Mouse (Mus musculus) myocyte (in vitro differentiated cells): ENCODE data around the gene Rad51ap1. TPM values are rescaled to one million over a fixed set of nuclear protein-coding genes. Genes with fewer than 3 reads are reported as not detected.

Experiments used
- H3K27me3 ChIP-seq: one replicate; pipeline ENCODE4 v1.6.1; 2011; ENCODE audit not compliant: control insufficient read depth, insufficient read depth, insufficient read length
- H3K36me3 ChIP-seq: one replicate; pipeline ENCODE4 v1.6.1; 2011; ENCODE audit not compliant: control insufficient read depth, insufficient read depth
- H3K4me2 ChIP-seq: one replicate; pipeline ENCODE4 v1.6.1; 2011; ENCODE audit warnings: low read depth, control low read depth
- H3K4me3 ChIP-seq: one replicate; pipeline ENCODE4 v1.5.1; 2011; ENCODE audit warnings: mild to moderate bottlenecking, control low read depth, moderate library complexity
- H3K79me2 ChIP-seq: one replicate; pipeline ENCODE4 v1.6.1; 2011; ENCODE audit not compliant: control insufficient read depth, insufficient read depth
- H3ac ChIP-seq: one replicate; pipeline ENCODE4 v1.6.1; 2011; ENCODE audit not compliant: control insufficient read depth, insufficient read length
- CEBPB ChIP-seq: IDR thresholded peaks from 2 replicates; pipeline ENCODE4 v1.6.1; 2011; ENCODE audit warnings: mild to moderate bottlenecking, moderate library complexity; ENCODE audit not compliant: poor library complexity, insufficient read depth, severe bottlenecking
- E2F4 ChIP-seq: IDR thresholded peaks from one replicate; pipeline ENCODE4 v1.6.1; 2011; ENCODE audit warnings: mild to moderate bottlenecking, control low read depth, moderate library complexity; ENCODE audit not compliant: insufficient read depth
- MAX ChIP-seq: IDR thresholded peaks from one replicate; pipeline ENCODE4 v1.6.1; 2011; ENCODE audit warnings: low read depth, mild to moderate bottlenecking, control low read depth
- MYOD1 ChIP-seq, 3 experiments: IDR thresholded peaks; one replicate each; pipeline ENCODE4 v1.6.1; 2011; ENCODE audit warnings: control low read depth in 2 of 3, low read depth in 2 of 3, mild to moderate bottlenecking in 2 of 3, moderate library complexity in 1 of 3; ENCODE audit not compliant: insufficient read length in 2 of 3, control insufficient read depth in 1 of 3
- MYOG ChIP-seq, 3 experiments: IDR thresholded peaks; one replicate each; pipeline ENCODE4 v1.6.1; 2011; ENCODE audit warnings: control low read depth in 2 of 3, low read depth in 2 of 3, mild to moderate bottlenecking in 2 of 3; ENCODE audit not compliant: insufficient read length in 2 of 3, control insufficient read depth in 1 of 3, insufficient read depth in 1 of 3
- POLR2A ChIP-seq: IDR thresholded peaks from one replicate; pipeline ENCODE4 v1.6.1; 2011; ENCODE audit warnings: low read depth, mild to moderate bottlenecking, control low read depth, moderate library complexity; ENCODE audit not compliant: insufficient read length
- POLR2AphosphoS2 ChIP-seq: IDR thresholded peaks from one replicate; pipeline ENCODE4 v1.6.1; 2011; ENCODE audit warnings: low read depth, control low read depth; ENCODE audit not compliant: insufficient read length
- REST ChIP-seq: IDR thresholded peaks from one replicate; pipeline ENCODE4 v1.6.1; 2011; ENCODE audit warnings: mild to moderate bottlenecking, control low read depth, moderate library complexity; ENCODE audit not compliant: insufficient read depth, insufficient read length
- SRF ChIP-seq: IDR thresholded peaks from one replicate; pipeline ENCODE4 v1.6.1; 2011; ENCODE audit warnings: low read depth; ENCODE audit not compliant: control insufficient read depth, insufficient read length
- TCF12 ChIP-seq: IDR thresholded peaks from one replicate; pipeline ENCODE4 v1.6.1; 2011; ENCODE audit warnings: mild to moderate bottlenecking, control low read depth; ENCODE audit not compliant: poor library complexity, insufficient read depth, severe bottlenecking
- TCF3 ChIP-seq: IDR thresholded peaks from one replicate; pipeline ENCODE4 v1.6.1; 2011; ENCODE audit warnings: low read depth, control low read depth; ENCODE audit not compliant: insufficient read length
- USF1 ChIP-seq: IDR thresholded peaks from one replicate; pipeline ENCODE4 v1.6.1; 2011; ENCODE audit warnings: low read depth, mild to moderate bottlenecking, control low read depth, moderate library complexity
- polyA plus RNA-seq: library from polyadenylated mRNA; unstranded; fragments of >200 nt; fragmentation: generic; extraction: Trizol; gene quantifications from one replicate; pipeline ENCODE4 v1.2.1, GENCODE M21; 2012; ENCODE audit warnings: missing spikeins

The Rad51ap1 gene
- polyA plus RNA-seq, 1 experiment: 4.6 TPM

- H3K27me3 ChIP-seq: no peaks in the 10 kb centered on the region
These were observed 23.3 kb upstream of the Rad51ap1 start for GRCm38 (mm10) chr6:126962709-126963108.

GRCm38 (mm10) chr6:126961371-126962018 is 22.1 kb upstream of the Rad51ap1 start:
- H3K27me3 ChIP-seq: no peaks in the 10 kb centered on the region
- H3K36me3 ChIP-seq: peaks cover 17% of the 10 kb centered on the region
- no peak overlapping the region for H3K4me3 ChIP-seq
- H3ac ChIP-seq: no peak overlapping the region
- no peak for TF ChIP-seq TCF12
- TF ChIP-seq USF1: no peak
- TF ChIP-seq TCF3: no peak
- no peak for TF ChIP-seq E2F4
- TF ChIP-seq REST: no peak
- TF ChIP-seq SRF: no peak
- no peak for TF ChIP-seq MYOD1 (IDR thresholded peaks at IDR 0.05; ENCODE audit: control insufficient read depth in 1 of 3, insufficient read length in 2 of 3, low read depth in 2 of 3)
- no peak for TF ChIP-seq CEBPB
- no peak for TF ChIP-seq MAX
- TF ChIP-seq POLR2AphosphoS2: no peak
- no peak for TF ChIP-seq MYOG (IDR thresholded peaks at IDR 0.05; ENCODE audit: control insufficient read depth in 1 of 3, insufficient read depth in 1 of 3, insufficient read length in 2 of 3, low read depth in 2 of 3)
- H3K79me2 ChIP-seq: no peaks in the 10 kb centered on the region
- H3K4me2 ChIP-seq: no peak overlapping the region

More at GRCm38 (mm10) chr6:126962709-126963108, 23.3 kb upstream of the Rad51ap1 start:
- H3K4me2 ChIP-seq: no peak overlapping the region
- no peaks in the 10 kb centered on the region for H3K79me2 ChIP-seq
- peaks cover 14% of the 10 kb centered on the region for H3K36me3 ChIP-seq
- H3K4me3 ChIP-seq: no peak overlapping the region
- H3ac ChIP-seq: no peak overlapping the region
- no peak for TF ChIP-seq POLR2A
- no peak for TF ChIP-seq MYOG (IDR thresholded peaks at IDR 0.05; ENCODE audit: control insufficient read depth in 1 of 3, insufficient read depth in 1 of 3, insufficient read length in 2 of 3, low read depth in 2 of 3)
- TF ChIP-seq SRF: no peak
- TF ChIP-seq TCF3: no peak
- no peak for TF ChIP-seq MAX
- TF ChIP-seq MYOD1 (IDR thresholded peaks at IDR 0.05; ENCODE audit: control insufficient read depth in 1 of 3, insufficient read length in 2 of 3, low read depth in 2 of 3): no peak
- no peak for TF ChIP-seq REST
- TF ChIP-seq POLR2AphosphoS2: no peak
- no peak for TF ChIP-seq CEBPB
- no peak for TF ChIP-seq TCF12
- TF ChIP-seq USF1: no peak
- no peak for TF ChIP-seq E2F4

GRCm38 (mm10) chr6:126955734-126956133 is 16.3 kb upstream of the Rad51ap1 start:
- Histone ChIP-seq H3K4me2 (no peak overlapping the region), H3ac (no peak overlapping the region), H3K36me3 (peaks cover 21% of the 10 kb centered on the region), H3K27me3 (no peaks in the 10 kb centered on the region), H3K4me3 (no peak overlapping the region), H3K79me2 (no peaks in the 10 kb centered on the region)
- no peak for TF ChIP-seq SRF
- no peak for TF ChIP-seq REST
- no peak for TF ChIP-seq TCF12
- TF ChIP-seq CEBPB: no peak
- no peak for TF ChIP-seq TCF3
- TF ChIP-seq USF1: no peak
- no peak for TF ChIP-seq POLR2AphosphoS2
- TF ChIP-seq POLR2A: no peak
- no peak for TF ChIP-seq MAX
- TF ChIP-seq MYOG (IDR thresholded peaks at IDR 0.05; ENCODE audit: control insufficient read depth in 1 of 3, insufficient read depth in 1 of 3, insufficient read length in 2 of 3, low read depth in 2 of 3): no peak
- TF ChIP-seq E2F4: no peak

- H3K4me3 ChIP-seq: no peak overlapping the region
- H3ac ChIP-seq: no peak overlapping the region
- H3K36me3 ChIP-seq: peaks cover 27% of the 10 kb centered on the region
- no peak for TF ChIP-seq MYOG (IDR thresholded peaks at IDR 0.05; ENCODE audit: control insufficient read depth in 1 of 3, insufficient read depth in 1 of 3, insufficient read length in 2 of 3, low read depth in 2 of 3)
- no peak for TF ChIP-seq TCF3
- TF ChIP-seq POLR2A: no peak
- no peak for TF ChIP-seq CEBPB
- no peak for TF ChIP-seq TCF12
- no peak for TF ChIP-seq MYOD1 (IDR thresholded peaks at IDR 0.05; ENCODE audit: control insufficient read depth in 1 of 3, insufficient read length in 2 of 3, low read depth in 2 of 3)
- no peak for TF ChIP-seq REST
- no peak for TF ChIP-seq USF1
- no peak for TF ChIP-seq POLR2AphosphoS2
- no peak for TF ChIP-seq MAX
- no peak for TF ChIP-seq SRF
- TF ChIP-seq E2F4: no peak
- H3K4me2 ChIP-seq: no peak overlapping the region
- no peaks in the 10 kb centered on the region for H3K27me3 ChIP-seq
- H3K79me2 ChIP-seq: no peaks in the 10 kb centered on the region
These were observed 8.9 kb upstream of the Rad51ap1 start for GRCm38 (mm10) chr6:126948336-126948735.

DNA sequence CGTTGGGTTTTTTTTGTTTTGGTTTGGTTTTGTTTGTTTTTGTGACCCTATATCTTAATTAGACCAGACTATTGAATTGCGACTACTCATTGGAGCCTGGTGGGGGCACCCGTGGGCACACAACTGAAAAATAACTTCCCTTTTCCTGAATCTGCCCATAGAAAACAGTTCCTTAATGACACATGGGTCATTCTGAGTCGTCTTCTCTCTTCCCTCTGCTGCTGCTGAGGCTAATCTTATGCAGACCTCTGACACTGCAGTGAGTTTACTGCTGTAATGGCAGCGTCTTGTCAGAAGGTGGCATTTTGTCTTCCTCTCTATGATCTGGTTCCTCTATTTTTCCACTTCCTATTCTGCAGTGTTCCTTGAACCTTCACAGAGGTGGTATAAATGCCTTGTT is 1.1 kb upstream of the Rad51ap1 start:
- Histone ChIP-seq H3ac (no peak overlapping the region), H3K4me3 (peak overlapping the region; percentile 78), H3K4me2 (peak overlapping the region; percentile 94), H3K27me3 (no peaks in the 10 kb centered on the region), H3K36me3 (peaks cover 15% of the 10 kb centered on the region), H3K79me2 (peaks cover 15% of the 10 kb centered on the region)
- no peak for TF ChIP-seq USF1
- no peak for TF ChIP-seq SRF
- no peak for TF ChIP-seq REST
- no peak for TF ChIP-seq TCF3
- TF ChIP-seq TCF12: no peak
- TF ChIP-seq MYOD1 (IDR thresholded peaks at IDR 0.05; ENCODE audit: control insufficient read depth in 1 of 3, insufficient read length in 2 of 3, low read depth in 2 of 3): no peak
- TF ChIP-seq POLR2A: no peak
- no peak for TF ChIP-seq E2F4
- no peak for TF ChIP-seq MAX
- no peak for TF ChIP-seq MYOG (IDR thresholded peaks at IDR 0.05; ENCODE audit: control insufficient read depth in 1 of 3, insufficient read depth in 1 of 3, insufficient read length in 2 of 3, low read depth in 2 of 3)
- TF ChIP-seq POLR2AphosphoS2: no peak
- no peak for TF ChIP-seq CEBPB
